Mouse (Mus musculus) embryonic facial prominence, embryonic 13.5 days (tissue): ENCODE results near the gene Rpl9-ps6. TPM values are rescaled to one million over a fixed set of nuclear protein-coding genes. Genes with fewer than 3 reads are reported as not detected.
"Not testable (repeated sequence)": the region's sequence is repeated elsewhere in the genome, so short reads cannot be mapped to it uniquely, and the experiment has no call there.

ENCODE experiments used
- ATAC-seq: fragments of 200-750 bp; cut with Nextera tagmentation; 2 replicates; pipeline ENCODE4 v1.8.0; 2017; ENCODE audit warnings: low read depth; ENCODE audit not compliant: insufficient number of reproducible peaks, insufficient read depth, low FRiP score, low TSS enrichment
- H3K27ac ChIP-seq: fragments of 300-500 bp; sonication (generic); 2 replicates; pipeline ENCODE4 v1.5.1; 2015; ENCODE audit warnings: moderate library complexity, mild to moderate bottlenecking, inconsistent platforms
- H3K27me3 ChIP-seq: fragments of 300-500 bp; sonication (generic); 2 replicates; pipeline ENCODE4 v1.6.1; 2015; ENCODE audit warnings: mild to moderate bottlenecking, inconsistent platforms
- H3K36me3 ChIP-seq: fragments of 300-500 bp; sonication (generic); 2 replicates; pipeline ENCODE4 v1.6.1; 2015; ENCODE audit warnings: mild to moderate bottlenecking, inconsistent platforms
- H3K4me1 ChIP-seq: fragments of 300-500 bp; sonication (generic); 2 replicates; pipeline ENCODE4 v1.6.1; 2015; ENCODE audit warnings: inconsistent platforms
- H3K4me2 ChIP-seq: fragments of 300-500 bp; sonication (generic); 2 replicates; pipeline ENCODE4 v1.6.1; 2015; ENCODE audit warnings: moderate library complexity, mild to moderate bottlenecking, inconsistent platforms
- H3K4me3 ChIP-seq: fragments of 300-500 bp; sonication (generic); 2 replicates; pipeline ENCODE4 v1.5.1; 2015; ENCODE audit warnings: mild to moderate bottlenecking, inconsistent platforms
- H3K9ac ChIP-seq: fragments of 300-500 bp; sonication (generic); 2 replicates; pipeline ENCODE4 v1.6.1; 2015; ENCODE audit warnings: mild to moderate bottlenecking, inconsistent platforms
- H3K9me3 ChIP-seq: fragments of 300-500 bp; sonication (generic); 2 replicates; pipeline ENCODE4 v1.6.1; 2016; ENCODE audit warnings: inconsistent platforms
- WGBS: fragments of 180-500 bp; shearing (Covaris S2); methylation state at CpG from one replicate; pipeline ENCODE4 v1.1.7; 2015; ENCODE audit warnings: mixed read lengths; 5-methylcytosine and 5-hydroxymethylcytosine counted together
- polyA plus RNA-seq: library from polyadenylated mRNA; unstranded; fragments of >200 nt; fragmentation: Nextera tagmentation; extraction: Ambion mirVana; gene quantifications from 2 replicates; pipeline ENCODE4 v1.2.1, GENCODE M21; 2015

Gene Rpl9-ps6
- polyA plus RNA-seq, 1 experiment from 2014 or later = 151 TPM

GRCm38 (mm10) chr19:32494611-32495010, 28.2 kb upstream of the Rpl9-ps6 start:
- Histone ChIP-seq H3K36me3 (peaks cover 49% of the 10 kb centered on the region), H3K9me3 (no peaks in the 10 kb centered on the region), H3K4me2 (no peak overlapping the region), H3K4me1 (no peaks in the 10 kb centered on the region), H3K27me3 (no peaks in the 10 kb centered on the region), H3K4me3 (no peak overlapping the region), H3K9ac (no peak overlapping the region), H3K27ac (no peak overlapping the region)
- no peak for ATAC-seq
- 90% methylated on average over 13 of the region's 13 CpGs for WGBS

GRCm38 (mm10) chr19:32493471-32493870, 27.1 kb upstream of the Rpl9-ps6 start:
- peaks cover 44% of the 10 kb centered on the region for H3K36me3 ChIP-seq
- H3K27me3 ChIP-seq = no peaks in the 10 kb centered on the region
- 81% methylated on average over 8 of the region's 8 CpGs for WGBS
- H3K4me3 ChIP-seq = no peak overlapping the region
- H3K4me1 ChIP-seq = peaks cover under 1% of the 10 kb centered on the region; the same call in 1 of the 2 replicates
- no peak overlapping the region for H3K4me2 ChIP-seq
- no peak overlapping the region for H3K27ac ChIP-seq
- ATAC-seq = no peak
- H3K9me3 ChIP-seq = no peaks in the 10 kb centered on the region
- no peak overlapping the region for H3K9ac ChIP-seq

GRCm38 (mm10) chr19:32492981-32493380, 26.6 kb upstream of the Rpl9-ps6 start:
- Histone ChIP-seq H3K4me1 (peaks cover 6% of the 10 kb centered on the region; the same call in 1 of the 2 replicates), H3K4me3 (no peak overlapping the region), H3K4me2 (no peak overlapping the region), H3K36me3 (peaks cover 41% of the 10 kb centered on the region), H3K9me3 (no peaks in the 10 kb centered on the region), H3K9ac (no peak overlapping the region), H3K27ac (no peak overlapping the region), H3K27me3 (no peaks in the 10 kb centered on the region)
- 89% methylated on average over 5 of the region's 5 CpGs for WGBS
- no peak for ATAC-seq

GRCm38 (mm10) chr19:32492339-32492738, 26.0 kb upstream of the Rpl9-ps6 start:
- 93% methylated on average over 3 of the region's 3 CpGs for WGBS

GRCm38 (mm10) chr19:32490976-32491375, 24.6 kb upstream of the Rpl9-ps6 start:
- Histone ChIP-seq H3K4me3 (no peak overlapping the region), H3K36me3 (peaks cover 38% of the 10 kb centered on the region), H3K4me2 (no peak overlapping the region), H3K9me3 (no peaks in the 10 kb centered on the region), H3K9ac (no peak overlapping the region), H3K27ac (no peak overlapping the region), H3K4me1 (peaks cover 19% of the 10 kb centered on the region), H3K27me3 (no peaks in the 10 kb centered on the region)
- 93% methylated on average over 2 of the region's 2 CpGs for WGBS
- ATAC-seq = no peak

More at GRCm38 (mm10) chr19:32492339-32492738, 26.0 kb upstream of the Rpl9-ps6 start:
- no peak overlapping the region for H3K4me3 ChIP-seq
- no peaks in the 10 kb centered on the region for H3K27me3 ChIP-seq
- no peak overlapping the region for H3K4me2 ChIP-seq
- no peak for ATAC-seq
- no peaks in the 10 kb centered on the region for H3K9me3 ChIP-seq
- H3K9ac ChIP-seq = no peak overlapping the region
- no peak overlapping the region for H3K27ac ChIP-seq
- H3K4me1 ChIP-seq = peaks cover 11% of the 10 kb centered on the region
- peaks cover 38% of the 10 kb centered on the region for H3K36me3 ChIP-seq

GRCm38 (mm10) chr19:32489166-32489895, 23.0 kb upstream of the Rpl9-ps6 start:
- no peaks in the 10 kb centered on the region for H3K9me3 ChIP-seq
- no peak overlapping the region for H3K4me3 ChIP-seq
- WGBS = 89% methylated on average over 12 of the region's 12 CpGs
- ATAC-seq = no peak
- H3K27ac ChIP-seq = no peak overlapping the region
- H3K9ac ChIP-seq = no peak overlapping the region
- peaks cover 25% of the 10 kb centered on the region for H3K4me1 ChIP-seq
- H3K27me3 ChIP-seq = no peaks in the 10 kb centered on the region
- peaks cover 22% of the 10 kb centered on the region for H3K36me3 ChIP-seq
- H3K4me2 ChIP-seq = no peak overlapping the region

- no peak overlapping the region for H3K27ac ChIP-seq
- peak overlapping the region; percentile 77 for H3K4me2 ChIP-seq
- H3K36me3 ChIP-seq = peaks cover 10% of the 10 kb centered on the region; the same call in 1 of the 2 replicates
- peak overlapping the region; percentile 55; the same call in 1 of the 2 replicates for H3K9ac ChIP-seq
- H3K4me1 ChIP-seq = peaks cover 25% of the 10 kb centered on the region
- WGBS = 87% methylated on average over 8 of the region's 8 CpGs
- no peaks in the 10 kb centered on the region for H3K9me3 ChIP-seq
- H3K27me3 ChIP-seq = no peaks in the 10 kb centered on the region
- ATAC-seq = no peak
- H3K4me3 ChIP-seq = peak overlapping the region; percentile 71
Measured at GRCm38 (mm10) chr19:32487595-32488255, 21.3 kb upstream of the Rpl9-ps6 start.

GRCm38 (mm10) chr19:32486106-32486724, 19.8 kb upstream of the Rpl9-ps6 start:
- not testable (repeated sequence) for H3K27me3 ChIP-seq, H3K36me3 ChIP-seq, H3K9me3 ChIP-seq
- peak overlapping the region; percentile 88 for H3K27ac ChIP-seq
- peak overlapping the region; percentile 83 for H3K9ac ChIP-seq
- H3K4me2 ChIP-seq = peak overlapping the region; percentile 77
- ATAC-seq = peak; percentile 82
- WGBS = under 1% methylated on average over 47 of the region's 47 CpGs
- H3K4me3 ChIP-seq = peak overlapping the region; percentile 71
- peaks cover 25% of the 10 kb centered on the region for H3K4me1 ChIP-seq

GRCm38 (mm10) chr19:32485681-32486105, 19.3 kb upstream of the Rpl9-ps6 start, which contains the start of gene Minpp1:
Gene Minpp1, plus strand, starts transcription at chr19:32485769.
- WGBS = under 1% methylated on average over 64 of the region's 64 CpGs
- peak; percentile 87 for ATAC-seq
- Histone ChIP-seq H3K4me1 (peaks cover 25% of the 10 kb centered on the region), H3K9me3 (no peaks in the 10 kb centered on the region), H3K27me3 (no peaks in the 10 kb centered on the region), H3K4me2 (peak within 1 kb of the TSS; percentile 77), H3K36me3 (no peaks in the 10 kb centered on the region), H3K27ac (peak within 1 kb of the TSS; percentile 88), H3K9ac (peak within 1 kb of the TSS; percentile 83), H3K4me3 (peak within 1 kb of the TSS; percentile 71)

- peaks cover 25% of the 10 kb centered on the region for H3K4me1 ChIP-seq
- no peaks in the 10 kb centered on the region for H3K27me3 ChIP-seq
- no peaks in the 10 kb centered on the region for H3K36me3 ChIP-seq
- no peaks in the 10 kb centered on the region for H3K9me3 ChIP-seq
- H3K27ac ChIP-seq = peak overlapping the region; percentile 88; the same call in 1 of the 2 replicates
- H3K4me2 ChIP-seq = peak overlapping the region; percentile 77
- H3K4me3 ChIP-seq = peak overlapping the region; percentile 71
- no peak for ATAC-seq
- 17% methylated on average over 13 of the region's 13 CpGs for WGBS
- H3K9ac ChIP-seq = peak overlapping the region; percentile 83
Measured at GRCm38 (mm10) chr19:32484941-32485660, 18.7 kb upstream of the Rpl9-ps6 start.

GRCm38 (mm10) chr19:32481511-32481910, 15.1 kb upstream of the Rpl9-ps6 start:
- Histone ChIP-seq H3K4me2 (no peak overlapping the region), H3K27ac (no peak overlapping the region), H3K9ac (no peak overlapping the region), H3K4me1 (peaks cover 6% of the 10 kb centered on the region), H3K36me3 (no peaks in the 10 kb centered on the region), H3K9me3 (no peaks in the 10 kb centered on the region), H3K27me3 (no peaks in the 10 kb centered on the region), H3K4me3 (no peak overlapping the region)
- 36% methylated on average over 4 of the region's 4 CpGs for WGBS
- ATAC-seq = no peak
